Mouse (Mus musculus) thymus, postnatal 14 days (tissue): ENCODE data around the gene Etv4.

Experiments
- DNase-seq: peaks from one replicate; pipeline ENCODE4 v3.0.0; 2021

The Etv4 gene

GRCm38 (mm10) chr11:101784488-101785142 lies 556 bp downstream of the Etv4 start:
- peak; percentile 42 for DNase-seq

- no peak for DNase-seq
Measured at GRCm38 (mm10) chr11:101784072-101784471, 1.1 kb downstream of the Etv4 start.

- DNase-seq, result no peak
Measured at GRCm38 (mm10) chr11:101783584-101783983, 1.6 kb downstream of the Etv4 start.

- no peak for DNase-seq
Measured at GRCm38 (mm10) chr11:101783135-101783534, 2.0 kb downstream of the Etv4 start.

- DNase-seq, result no peak
Measured at GRCm38 (mm10) chr11:101776846-101777245, 8.3 kb downstream of the Etv4 start.

GRCm38 (mm10) chr11:101772449-101772848 lies 12.7 kb downstream of the Etv4 start:
- no peak for DNase-seq

GRCm38 (mm10) chr11:101772027-101772426 lies 13.1 kb downstream of the Etv4 start:
- no peak for DNase-seq

- no peak for DNase-seq
Measured at GRCm38 (mm10) chr11:101770266-101770665, 14.9 kb downstream of the Etv4 start.

- DNase-seq, result no peak
Measured at GRCm38 (mm10) chr11:101768721-101769120, 16.4 kb downstream of the Etv4 start.

GRCm38 (mm10) chr11:101767326-101767725 lies 17.8 kb downstream of the Etv4 start:
- no peak for DNase-seq

GRCm38 (mm10) chr11:101764546-101764945 lies 20.6 kb downstream of the Etv4 start:
- DNase-seq, result no peak

- DNase-seq, result no peak
Measured at GRCm38 (mm10) chr11:101763723-101764122, 21.4 kb downstream of the Etv4 start.

- DNase-seq, result no peak
Measured at GRCm38 (mm10) chr11:101759530-101759929, 25.6 kb downstream of the Etv4 start.

GRCm38 (mm10) chr11:101758431-101758830 lies 26.7 kb downstream of the Etv4 start:
- no peak for DNase-seq

GRCm38 (mm10) chr11:101757366-101757765 lies 27.8 kb downstream of the Etv4 start:
- DNase-seq, result no peak

GRCm38 (mm10) chr11:101756616-101757015 lies 28.6 kb downstream of the Etv4 start:
- no peak for DNase-seq

- no peak for DNase-seq
Measured at GRCm38 (mm10) chr11:101733596-101733995, 51.6 kb downstream of the Etv4 start.

- DNase-seq, result peak; percentile 96
Measured at GRCm38 (mm10) chr11:101732518-101733440, 52.4 kb downstream of the Etv4 start, which contains the start of gene Dhx8. Dhx8 (plus strand) TSS chr11:101732919.

- no peak for DNase-seq
Measured at GRCm38 (mm10) chr11:101729308-101729707, 55.9 kb downstream of the Etv4 start.

GRCm38 (mm10) chr11:101726765-101727164 lies 58.4 kb downstream of the Etv4 start:
- DNase-seq, result no peak

GRCm38 (mm10) chr11:101725043-101725442 lies 60.1 kb downstream of the Etv4 start:
- no peak for DNase-seq

- no peak for DNase-seq
Measured at GRCm38 (mm10) chr11:101719986-101720520, 65.1 kb downstream of the Etv4 start.
